Mouse (Mus musculus): ENCODE measurements around the gene Atp6v0e2. TPM values are rescaled to one million over a fixed set of nuclear protein-coding genes. Genes with fewer than 3 reads are reported as not detected.
A peak's percentile ranks its signal among the peaks of the same experiment; 100 is the strongest.

Atp6v0e2 gene
- polyA plus RNA-seq, 1 experiment from 2014 or later = 11.7 TPM

GRCm38 (mm10) chr6:48565693-48566310 lies 28.4 kb downstream of the Atp6v0e2 start:
- WGBS = 74% methylated on average over 4 of the region's 4 CpGs
- H3K27ac ChIP-seq = no peak overlapping the region
- H3K4me1 ChIP-seq = peaks cover 22% of the 10 kb centered on the region
- no peaks in the 10 kb centered on the region for H3K9me3 ChIP-seq
- H3K36me3 ChIP-seq = no peaks in the 10 kb centered on the region
- no peak for ATAC-seq (ENCODE audit: borderline replicate concordance, extremely low read depth, low FRiP score, low TSS enrichment)
- H3K9ac ChIP-seq = no peak overlapping the region
- no peak overlapping the region for H3K4me2 ChIP-seq
- no peak overlapping the region for H3K4me3 ChIP-seq
- no peaks in the 10 kb centered on the region for H3K27me3 ChIP-seq

GRCm38 (mm10) chr6:48566312-48566711 lies 28.9 kb downstream of the Atp6v0e2 start:
- H3K9ac ChIP-seq = no peak overlapping the region
- H3K27me3 ChIP-seq = no peaks in the 10 kb centered on the region
- H3K27ac ChIP-seq = no peak overlapping the region
- WGBS = 24% methylated on average over 5 of the region's 5 CpGs
- no peak overlapping the region for H3K4me2 ChIP-seq
- H3K9me3 ChIP-seq = no peaks in the 10 kb centered on the region
- peaks cover 26% of the 10 kb centered on the region for H3K4me1 ChIP-seq
- H3K36me3 ChIP-seq = no peaks in the 10 kb centered on the region
- no peak overlapping the region for H3K4me3 ChIP-seq
- peak; percentile 43; the same call in 1 of the 2 replicates for ATAC-seq (ENCODE audit: borderline replicate concordance, extremely low read depth, low FRiP score, low TSS enrichment)

- WGBS = 57% methylated on average over 21 of the region's 21 CpGs
- H3K4me1 ChIP-seq = peaks cover 44% of the 10 kb centered on the region
- H3K4me3 ChIP-seq = no peak overlapping the region
- no peak overlapping the region for H3K9ac ChIP-seq
- H3K36me3 ChIP-seq = no peaks in the 10 kb centered on the region
- no peaks in the 10 kb centered on the region for H3K9me3 ChIP-seq
- no peak overlapping the region for H3K27ac ChIP-seq
- peak overlapping the region; percentile 21; the same call in 1 of the 2 replicates for H3K4me2 ChIP-seq
- H3K27me3 ChIP-seq = no peaks in the 10 kb centered on the region
- peak; percentile 31 for ATAC-seq (ENCODE audit: borderline replicate concordance, extremely low read depth, low FRiP score, low TSS enrichment)
These were observed 30.9 kb downstream of the Atp6v0e2 start for GRCm38 (mm10) chr6:48568036-48568984.

GRCm38 (mm10) chr6:48569065-48569807 lies 31.8 kb downstream of the Atp6v0e2 start:
- H3K9me3 ChIP-seq = no peaks in the 10 kb centered on the region
- no peak overlapping the region for H3K4me2 ChIP-seq
- H3K4me1 ChIP-seq = peaks cover 44% of the 10 kb centered on the region
- no peak for ATAC-seq (ENCODE audit: borderline replicate concordance, extremely low read depth, low FRiP score, low TSS enrichment)
- H3K27ac ChIP-seq = no peak overlapping the region
- H3K4me3 ChIP-seq = no peak overlapping the region
- H3K36me3 ChIP-seq = no peaks in the 10 kb centered on the region
- H3K27me3 ChIP-seq = no peaks in the 10 kb centered on the region
- 62% methylated on average over 8 of the region's 8 CpGs for WGBS
- H3K9ac ChIP-seq = no peak overlapping the region

- WGBS = 85% methylated on average over 5 of the region's 5 CpGs
- peak overlapping the region; percentile 13 for H3K4me3 ChIP-seq
- no peak for ATAC-seq (ENCODE audit: borderline replicate concordance, extremely low read depth, low FRiP score, low TSS enrichment)
- peak overlapping the region; percentile 78 for H3K27ac ChIP-seq
- no peak overlapping the region for H3K9ac ChIP-seq
- H3K9me3 ChIP-seq = no peaks in the 10 kb centered on the region
- H3K4me1 ChIP-seq = peaks cover 34% of the 10 kb centered on the region
- H3K27me3 ChIP-seq = no peaks in the 10 kb centered on the region
- H3K4me2 ChIP-seq = peak overlapping the region; percentile 46
- no peaks in the 10 kb centered on the region for H3K36me3 ChIP-seq
These were observed 34.6 kb downstream of the Atp6v0e2 start for GRCm38 (mm10) chr6:48572014-48572413.

- Histone ChIP-seq H3K4me3 (peak within 1 kb of the TSS; percentile 13), H3K27me3 (no peaks in the 10 kb centered on the region), H3K9me3 (no peaks in the 10 kb centered on the region), H3K27ac (peak within 1 kb of the TSS; percentile 78), H3K36me3 (no peaks in the 10 kb centered on the region), H3K4me2 (peak within 1 kb of the TSS; percentile 46), H3K9ac (no peak within 1 kb of the TSS), H3K4me1 (peaks cover 34% of the 10 kb centered on the region)
- peak; percentile 81 for ATAC-seq (ENCODE audit: borderline replicate concordance, extremely low read depth, low FRiP score, low TSS enrichment)
- WGBS = 18% methylated on average over 6 of the region's 6 CpGs
These were observed 35.2 kb downstream of the Atp6v0e2 start, which contains the start of gene Rarres2 for GRCm38 (mm10) chr6:48572572-48573061. Gene Rarres2 (minus strand): TSS chr6:48572789.

GRCm38 (mm10) chr6:48573280-48573679 lies 35.9 kb downstream of the Atp6v0e2 start:
- no peaks in the 10 kb centered on the region for H3K9me3 ChIP-seq
- H3K27ac ChIP-seq = peak overlapping the region; percentile 21; the same call in 1 of the 2 replicates
- no peaks in the 10 kb centered on the region for H3K27me3 ChIP-seq
- H3K9ac ChIP-seq = no peak overlapping the region
- WGBS = 38% methylated on average over 10 of the region's 10 CpGs
- no peak overlapping the region for H3K4me2 ChIP-seq
- H3K4me1 ChIP-seq = peaks cover 36% of the 10 kb centered on the region
- no peaks in the 10 kb centered on the region for H3K36me3 ChIP-seq
- ATAC-seq (ENCODE audit: borderline replicate concordance, extremely low read depth, low FRiP score, low TSS enrichment) = no peak
- no peak overlapping the region for H3K4me3 ChIP-seq

GRCm38 (mm10) chr6:48573981-48574380 lies 36.6 kb downstream of the Atp6v0e2 start:
- Histone ChIP-seq H3K9me3 (no peaks in the 10 kb centered on the region), H3K36me3 (no peaks in the 10 kb centered on the region), H3K4me1 (peaks cover 32% of the 10 kb centered on the region; the same call in 1 of the 2 replicates), H3K4me2 (no peak overlapping the region), H3K4me3 (no peak overlapping the region), H3K9ac (no peak overlapping the region), H3K27me3 (no peaks in the 10 kb centered on the region), H3K27ac (no peak overlapping the region)
- WGBS = 60% methylated on average over 3 of the region's 3 CpGs
- no peak for ATAC-seq (ENCODE audit: borderline replicate concordance, extremely low read depth, low FRiP score, low TSS enrichment)

- Histone ChIP-seq H3K9me3 (no peaks in the 10 kb centered on the region), H3K27me3 (no peaks in the 10 kb centered on the region), H3K4me2 (no peak overlapping the region), H3K4me3 (no peak overlapping the region), H3K9ac (no peak overlapping the region), H3K36me3 (no peaks in the 10 kb centered on the region), H3K27ac (peak overlapping the region; percentile 82), H3K4me1 (peaks cover 11% of the 10 kb centered on the region; the same call in 1 of the 2 replicates)
- no peak for ATAC-seq (ENCODE audit: borderline replicate concordance, extremely low read depth, low FRiP score, low TSS enrichment)
- WGBS = 28% methylated on average over 5 of the region's 5 CpGs
These were observed 41.3 kb downstream of the Atp6v0e2 start for GRCm38 (mm10) chr6:48578736-48579135.

GRCm38 (mm10) chr6:48579215-48579648 lies 41.8 kb downstream of the Atp6v0e2 start:
- Histone ChIP-seq H3K9me3 (no peaks in the 10 kb centered on the region), H3K4me2 (peak overlapping the region; percentile 39), H3K27me3 (no peaks in the 10 kb centered on the region), H3K36me3 (no peaks in the 10 kb centered on the region), H3K4me3 (no peak overlapping the region), H3K27ac (peak overlapping the region; percentile 82), H3K4me1 (peaks cover 11% of the 10 kb centered on the region; the same call in 1 of the 2 replicates), H3K9ac (no peak overlapping the region)
- WGBS = 16% methylated on average over 5 of the region's 5 CpGs
- ATAC-seq (ENCODE audit: borderline replicate concordance, extremely low read depth, low FRiP score, low TSS enrichment) = peak; percentile 88

- Histone ChIP-seq H3K4me3 (no peak overlapping the region), H3K27me3 (no peaks in the 10 kb centered on the region), H3K36me3 (no peaks in the 10 kb centered on the region), H3K9ac (no peak overlapping the region), H3K9me3 (no peaks in the 10 kb centered on the region), H3K4me1 (peaks cover 11% of the 10 kb centered on the region; the same call in 1 of the 2 replicates), H3K4me2 (no peak overlapping the region), H3K27ac (no peak overlapping the region)
- ATAC-seq (ENCODE audit: borderline replicate concordance, extremely low read depth, low FRiP score, low TSS enrichment) = no peak
- WGBS = 41% methylated on average over 3 of the region's 3 CpGs
These were observed 43.8 kb downstream of the Atp6v0e2 start for GRCm38 (mm10) chr6:48581257-48581656.

Measured in lung, embryonic 15.5 days (tissue).